Mouse (Mus musculus): ENCODE measurements around the gene Asb6. TPM values are rescaled to one million over a fixed set of nuclear protein-coding genes. Genes with fewer than 3 reads are reported as not detected.

The Asb6 gene
- polyA plus RNA-seq, 1 experiment from 2014 or later = 34.5 TPM

DNA sequence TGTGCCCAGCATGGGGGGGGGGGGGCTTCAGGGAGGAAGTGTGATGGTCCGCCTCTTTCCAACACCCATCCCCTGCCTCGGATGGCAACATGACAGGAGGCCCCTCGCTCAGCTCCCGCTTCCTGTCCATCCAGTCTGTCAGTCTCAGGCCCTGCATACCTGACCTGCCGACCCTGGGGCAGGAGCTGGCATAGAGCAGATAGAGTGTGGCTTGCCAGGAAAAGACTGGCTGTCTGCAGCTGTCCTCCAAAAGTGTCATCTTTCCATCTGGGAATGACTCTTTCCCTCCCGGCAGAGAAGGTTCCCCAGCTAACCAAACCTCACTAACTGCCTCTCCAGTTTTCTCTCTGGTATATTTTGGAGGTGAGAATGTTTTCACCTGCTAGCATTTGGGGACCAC lies 20.4 kb upstream of the Asb6 start:
- H3K9me3 ChIP-seq (ENCODE audit: low read depth, low read length) = no peaks in the 10 kb centered on the region
- H3K9ac ChIP-seq = no peak overlapping the region; the same call in 1 of the 2 replicates
- no peak for DNase-seq
- no peak overlapping the region for H3K4me2 ChIP-seq
- H3K4me1 ChIP-seq (ENCODE audit: insufficient read depth) = peaks cover 21% of the 10 kb centered on the region
- no peak for ATAC-seq (ENCODE audit: insufficient read depth)
- no peak overlapping the region for H3K27ac ChIP-seq (ENCODE audit: low read depth)
- 16% methylated on average over 6 of the region's 6 CpGs for WGBS
- no peaks in the 10 kb centered on the region for H3K36me3 ChIP-seq (ENCODE audit: insufficient read depth)
- peaks cover 16% of the 10 kb centered on the region; the same call in 1 of the 2 replicates for H3K27me3 ChIP-seq (ENCODE audit: insufficient read depth, low read length)
- no peak for TF ChIP-seq CTCF (IDR thresholded peaks at IDR 0.05; ENCODE audit: low read depth)
- H3K4me3 ChIP-seq (ENCODE audit: low read depth, low read length) = no peak overlapping the region

DNA sequence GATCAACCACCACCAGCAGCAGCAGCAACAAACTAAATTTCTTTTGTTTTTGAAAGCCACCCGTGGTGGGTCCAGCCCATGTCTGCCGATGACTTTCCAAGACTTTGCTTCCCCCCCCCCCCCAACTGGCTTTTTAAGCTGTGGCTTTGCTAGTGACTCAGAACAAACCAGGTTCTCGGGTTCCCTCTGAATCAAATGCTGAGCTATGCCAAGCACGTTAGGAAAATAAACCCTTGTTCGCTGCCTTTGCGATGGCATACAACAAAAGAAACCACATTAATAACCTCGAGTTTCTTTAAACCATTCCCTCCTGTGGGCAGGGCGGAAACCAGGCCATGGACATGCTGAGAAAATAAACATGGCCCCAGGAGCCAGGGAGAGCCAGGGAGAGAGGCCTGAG lies 18.1 kb upstream of the Asb6 start:
- WGBS = 45% methylated on average over 8 of the region's 8 CpGs
- no peak for ATAC-seq (ENCODE audit: insufficient read depth)
- no peak for DNase-seq

DNA sequence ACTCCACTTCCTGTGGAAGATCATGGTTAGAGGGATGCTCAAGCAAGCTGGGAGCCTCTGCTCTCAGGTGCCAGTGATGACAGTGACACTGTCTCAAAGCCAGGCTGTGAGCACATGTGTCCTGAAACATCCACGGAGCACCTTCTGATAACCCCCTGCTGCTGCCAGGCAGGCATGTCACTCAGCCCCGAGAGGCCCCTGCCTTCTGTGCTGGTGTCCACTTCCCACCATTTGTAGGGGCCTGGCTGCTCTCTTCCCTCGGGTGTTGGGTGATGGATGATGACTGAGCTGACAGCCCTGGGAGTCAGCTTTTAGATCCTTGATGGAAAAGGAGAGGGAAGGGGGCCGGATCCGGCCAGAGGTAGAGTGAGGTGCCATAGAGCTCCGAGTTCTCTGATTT lies 16.6 kb upstream of the Asb6 start:
- no peak overlapping the region for H3K9ac ChIP-seq
- H3K4me1 ChIP-seq (ENCODE audit: insufficient read depth) = peaks cover 16% of the 10 kb centered on the region
- peak overlapping the region; percentile 83 for H3K4me2 ChIP-seq
- ATAC-seq (ENCODE audit: insufficient read depth) (no peak), DNase-seq (peak; percentile 39)
- no peaks in the 10 kb centered on the region for H3K36me3 ChIP-seq (ENCODE audit: insufficient read depth)
- peak overlapping the region; percentile 64; the same call in 1 of the 2 replicates for H3K4me3 ChIP-seq (ENCODE audit: low read depth, low read length)
- H3K27ac ChIP-seq (ENCODE audit: low read depth) = no peak overlapping the region; the same call in 1 of the 2 replicates
- WGBS = 5% methylated on average over 6 of the region's 6 CpGs
- H3K27me3 ChIP-seq (ENCODE audit: insufficient read depth, low read length) = peaks cover 32% of the 10 kb centered on the region
- no peak for TF ChIP-seq CTCF (IDR thresholded peaks at IDR 0.05; ENCODE audit: low read depth)
- no peaks in the 10 kb centered on the region for H3K9me3 ChIP-seq (ENCODE audit: low read depth, low read length)

More for the DNA sequence above, 18.1 kb upstream of the Asb6 start:
- Histone ChIP-seq H3K27ac (ENCODE audit: low read depth) (no peak overlapping the region), H3K36me3 (ENCODE audit: insufficient read depth) (no peaks in the 10 kb centered on the region), H3K4me3 (ENCODE audit: low read depth, low read length) (no peak overlapping the region), H3K4me1 (ENCODE audit: insufficient read depth) (peaks cover 21% of the 10 kb centered on the region), H3K9ac (no peak overlapping the region), H3K27me3 (ENCODE audit: insufficient read depth, low read length) (peaks cover 32% of the 10 kb centered on the region), H3K4me2 (no peak overlapping the region), H3K9me3 (ENCODE audit: low read depth, low read length) (no peaks in the 10 kb centered on the region)
- TF ChIP-seq CTCF (IDR thresholded peaks at IDR 0.05; ENCODE audit: low read depth) = no peak

DNA sequence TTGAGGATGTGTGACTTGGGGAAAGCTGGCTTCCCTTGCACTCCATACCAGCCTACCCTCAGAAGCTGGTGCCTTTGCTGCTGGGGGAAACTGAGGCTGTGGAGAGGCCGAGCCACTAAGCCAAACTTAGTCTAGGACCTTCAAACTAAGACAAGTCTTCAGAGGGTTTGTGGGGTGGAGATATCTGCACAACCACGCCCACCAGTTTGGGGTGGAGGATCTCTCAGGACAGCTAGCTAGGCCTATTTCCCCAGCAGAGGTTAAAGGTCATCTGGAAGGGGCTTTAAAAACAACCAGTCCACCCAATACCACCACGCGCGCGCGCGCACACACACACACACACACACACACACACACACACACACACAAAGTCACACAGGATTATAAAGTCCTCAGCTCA lies 16.1 kb upstream of the Asb6 start:
- H3K9ac ChIP-seq = peak overlapping the region; percentile 71; the same call in 1 of the 2 replicates
- peak overlapping the region; percentile 64 for H3K4me3 ChIP-seq (ENCODE audit: low read depth, low read length)
- DNase-seq (no peak), ATAC-seq (ENCODE audit: insufficient read depth) (no peak)
- H3K4me1 ChIP-seq (ENCODE audit: insufficient read depth) = peaks cover 16% of the 10 kb centered on the region
- H3K4me2 ChIP-seq = peak overlapping the region; percentile 83
- H3K27me3 ChIP-seq (ENCODE audit: insufficient read depth, low read length) = peaks cover 32% of the 10 kb centered on the region
- 28% methylated on average over 8 of the region's 8 CpGs for WGBS
- H3K27ac ChIP-seq (ENCODE audit: low read depth) = no peak overlapping the region
- TF ChIP-seq CTCF (IDR thresholded peaks at IDR 0.05; ENCODE audit: low read depth) = no peak
- no peaks in the 10 kb centered on the region for H3K36me3 ChIP-seq (ENCODE audit: insufficient read depth)
- no peaks in the 10 kb centered on the region for H3K9me3 ChIP-seq (ENCODE audit: low read depth, low read length)

DNA sequence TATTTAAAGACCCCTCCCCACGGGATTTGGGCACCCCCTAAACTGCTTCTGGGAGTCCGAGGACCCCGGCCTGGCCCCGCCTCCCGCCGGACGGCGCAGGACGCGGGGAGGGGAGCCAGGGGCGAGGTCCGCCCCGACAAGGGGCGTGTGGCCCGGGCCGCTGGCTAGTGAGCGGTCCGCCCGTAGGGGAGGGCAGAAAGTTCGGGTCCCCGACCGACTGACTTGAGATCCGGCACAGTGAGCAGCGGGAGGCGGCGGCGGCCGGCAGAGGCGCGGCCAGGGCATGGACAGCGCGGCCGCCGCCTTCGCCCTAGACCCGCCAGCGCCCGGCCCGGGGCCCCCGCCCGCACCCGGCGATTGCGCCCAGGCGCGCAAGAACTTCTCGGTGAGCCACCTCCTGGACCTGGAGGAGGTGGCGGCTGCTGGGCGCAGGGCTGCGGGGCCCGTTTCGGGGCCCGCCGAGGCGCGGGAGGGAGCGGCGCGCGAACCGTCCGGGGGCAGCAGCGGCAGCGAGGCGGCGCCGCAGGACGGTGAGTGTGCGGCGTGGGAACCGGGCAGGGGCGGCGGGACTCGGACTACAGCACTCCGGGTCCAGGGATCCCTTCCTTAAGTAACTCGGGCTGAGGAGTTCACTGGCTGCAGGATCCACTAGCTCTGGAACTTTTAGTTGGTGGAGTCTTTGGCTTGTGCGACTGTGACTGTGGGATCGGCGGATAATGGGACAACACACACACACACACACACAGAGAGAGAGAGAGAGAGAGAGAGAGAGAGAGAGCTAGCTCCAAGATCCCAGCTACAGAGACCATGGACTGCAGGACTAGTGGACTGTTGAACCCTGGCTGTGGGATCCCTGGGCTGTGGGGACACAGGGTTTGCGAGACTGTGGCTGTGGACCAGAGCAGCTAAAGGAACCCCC lies 15.3 kb upstream of the Asb6 start:
- H3K4me2 ChIP-seq = peak overlapping the region; percentile 83
- H3K27ac ChIP-seq (ENCODE audit: low read depth) = peak overlapping the region; percentile 42; the same call in 1 of the 2 replicates
- under 1% methylated on average over 75 of the region's 80 CpGs for WGBS
- H3K27me3 ChIP-seq (ENCODE audit: insufficient read depth, low read length) = peaks cover 32% of the 10 kb centered on the region
- DNase-seq (peak; percentile 64), ATAC-seq (ENCODE audit: insufficient read depth) (peak; percentile 55)
- no peak for TF ChIP-seq CTCF (IDR thresholded peaks at IDR 0.05; ENCODE audit: low read depth)
- peaks cover 13% of the 10 kb centered on the region for H3K4me1 ChIP-seq (ENCODE audit: insufficient read depth)
- no peaks in the 10 kb centered on the region for H3K36me3 ChIP-seq (ENCODE audit: insufficient read depth)
- H3K9ac ChIP-seq = peak overlapping the region; percentile 71
- H3K4me3 ChIP-seq (ENCODE audit: low read depth, low read length) = peak overlapping the region; percentile 64
- no peaks in the 10 kb centered on the region for H3K9me3 ChIP-seq (ENCODE audit: low read depth, low read length)

DNA sequence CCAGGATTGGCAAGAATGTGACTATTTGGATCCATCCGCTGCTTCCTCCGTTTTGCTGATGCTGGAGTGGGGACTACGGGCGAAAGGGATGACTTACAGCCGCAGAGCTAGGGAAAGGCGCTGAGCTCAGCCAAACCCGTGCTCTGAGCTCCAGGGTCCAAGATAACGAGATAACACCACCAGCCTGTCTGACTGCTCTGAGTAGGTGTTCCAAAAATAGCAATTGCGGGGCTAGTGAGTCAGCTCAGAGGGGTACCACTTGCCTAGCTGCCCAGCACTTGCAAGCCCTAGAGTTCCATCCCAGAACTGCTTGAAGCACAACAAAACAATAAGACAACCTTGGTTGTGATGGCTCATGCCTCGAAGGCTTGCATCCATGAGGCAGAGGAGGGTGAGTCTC lies 12.5 kb upstream of the Asb6 start:
- Histone ChIP-seq H3K9ac (no peak overlapping the region), H3K4me2 (no peak overlapping the region)

DNA sequence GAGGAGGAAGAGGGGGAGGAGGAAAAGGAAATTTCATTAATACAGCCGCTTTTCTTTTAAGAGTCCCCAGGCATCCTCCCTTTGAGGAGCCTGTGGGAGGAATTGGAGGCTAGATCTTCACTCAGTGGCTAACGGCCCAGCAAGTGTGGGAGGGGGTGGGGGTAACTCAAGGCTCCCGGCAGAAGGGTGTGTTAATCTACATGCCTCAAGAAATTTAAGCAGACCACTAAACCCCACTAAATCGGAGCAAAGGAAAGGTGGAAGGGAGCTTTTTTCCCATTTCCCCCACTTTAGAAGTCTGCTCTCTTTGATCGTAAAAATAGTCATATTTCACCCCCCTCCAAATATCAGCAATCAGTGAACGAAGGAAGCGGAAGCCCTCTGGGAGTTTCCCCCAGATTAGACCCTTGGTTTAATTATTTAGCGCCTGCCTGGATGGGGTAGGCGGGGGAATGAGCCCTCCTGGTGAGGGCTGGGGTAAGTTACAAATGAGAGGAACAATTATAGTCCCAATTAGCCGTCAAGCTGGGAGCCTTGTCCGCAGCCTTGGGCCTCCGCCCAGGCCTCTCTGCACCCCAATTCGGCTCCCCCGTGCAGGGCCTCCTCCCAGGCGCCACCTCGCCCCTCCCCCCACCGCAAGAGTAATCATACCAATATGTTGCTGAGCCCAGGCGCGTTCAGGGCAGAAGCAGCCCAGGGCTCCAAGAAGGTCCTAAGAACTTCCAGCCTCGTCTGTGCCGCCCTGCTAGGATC lies 6.3 kb upstream of the Asb6 start:
- DNase-seq = no peak
- TF ChIP-seq CTCF (IDR thresholded peaks at IDR 0.05; ENCODE audit: low read depth) = no peak

More for the DNA sequence above, 12.5 kb upstream of the Asb6 start:
- TF ChIP-seq CTCF (IDR thresholded peaks at IDR 0.05; ENCODE audit: low read depth) = no peak
- DNase-seq (no peak), ATAC-seq (ENCODE audit: insufficient read depth) (no peak)
- no peaks in the 10 kb centered on the region for H3K36me3 ChIP-seq (ENCODE audit: insufficient read depth)
- H3K9me3 ChIP-seq (ENCODE audit: low read depth, low read length) = no peaks in the 10 kb centered on the region
- H3K27ac ChIP-seq (ENCODE audit: low read depth) = no peak overlapping the region
- no peak overlapping the region for H3K4me3 ChIP-seq (ENCODE audit: low read depth, low read length)
- peaks cover 32% of the 10 kb centered on the region for H3K27me3 ChIP-seq (ENCODE audit: insufficient read depth, low read length)
- WGBS = 22% methylated on average over 10 of the region's 10 CpGs
- peaks cover 11% of the 10 kb centered on the region for H3K4me1 ChIP-seq (ENCODE audit: insufficient read depth)

More for the DNA sequence above, 6.3 kb upstream of the Asb6 start:
- 20% methylated on average over 21 of the region's 21 CpGs for WGBS
- Histone ChIP-seq H3K4me2 (peak overlapping the region; percentile 15; the same call in 1 of the 2 replicates), H3K4me3 (ENCODE audit: low read depth, low read length) (no peak overlapping the region), H3K36me3 (ENCODE audit: insufficient read depth) (no peaks in the 10 kb centered on the region), H3K9ac (no peak overlapping the region), H3K27ac (ENCODE audit: low read depth) (no peak overlapping the region), H3K9me3 (ENCODE audit: low read depth, low read length) (no peaks in the 10 kb centered on the region), H3K27me3 (ENCODE audit: insufficient read depth, low read length) (no peaks in the 10 kb centered on the region), H3K4me1 (ENCODE audit: insufficient read depth) (no peaks in the 10 kb centered on the region; the same call in 1 of the 2 replicates)
- ATAC-seq (ENCODE audit: insufficient read depth) = no peak

All from lung, embryonic 14.5 days (tissue).